Mouse (Mus musculus): Measurements from ENCODE around the gene Cpne4.

The Cpne4 gene

DNA sequence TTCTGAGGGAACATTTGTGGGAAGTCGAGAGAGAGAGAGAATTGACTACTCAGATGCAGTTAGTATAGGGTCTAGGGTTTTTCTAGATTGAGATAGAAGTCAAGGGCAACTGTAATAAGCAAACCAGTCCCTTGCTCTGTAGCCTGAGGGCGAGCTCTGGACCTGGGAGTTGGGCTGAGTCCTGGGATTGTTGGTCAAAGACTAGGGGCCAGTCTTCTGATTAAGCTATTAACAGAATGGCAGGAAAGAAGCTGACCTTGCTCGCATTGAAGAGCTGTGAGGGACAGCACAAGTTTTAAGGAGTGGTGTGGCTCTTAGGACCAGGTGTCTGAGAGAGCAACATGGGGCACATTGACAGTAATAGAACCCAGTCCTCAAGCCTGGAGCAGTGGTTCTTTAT is 140.0 kb downstream of the Cpne4 start:
- no peak for DNase-seq (ENCODE audit: low spot score)

DNA sequence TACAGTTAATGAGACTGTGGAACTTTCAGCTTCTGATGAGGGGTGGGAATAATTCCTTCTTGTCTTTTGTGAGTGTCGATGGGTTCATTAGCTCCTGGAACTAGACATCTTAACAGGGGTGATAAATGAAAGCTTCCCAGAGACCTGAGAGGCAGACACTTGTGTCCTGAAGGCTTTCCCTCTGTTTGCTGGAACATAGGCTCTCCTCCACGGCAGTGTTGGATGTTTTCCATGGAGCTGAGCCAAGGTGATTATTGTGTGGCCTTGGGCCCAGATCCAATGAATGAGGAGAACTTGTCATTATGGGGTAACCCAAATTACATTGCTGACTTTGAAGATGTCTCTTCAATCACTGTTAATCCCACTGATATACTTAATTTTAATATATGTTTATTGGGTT is 146.1 kb downstream of the Cpne4 start:
- DNase-seq (ENCODE audit: low spot score): no peak

DNA sequence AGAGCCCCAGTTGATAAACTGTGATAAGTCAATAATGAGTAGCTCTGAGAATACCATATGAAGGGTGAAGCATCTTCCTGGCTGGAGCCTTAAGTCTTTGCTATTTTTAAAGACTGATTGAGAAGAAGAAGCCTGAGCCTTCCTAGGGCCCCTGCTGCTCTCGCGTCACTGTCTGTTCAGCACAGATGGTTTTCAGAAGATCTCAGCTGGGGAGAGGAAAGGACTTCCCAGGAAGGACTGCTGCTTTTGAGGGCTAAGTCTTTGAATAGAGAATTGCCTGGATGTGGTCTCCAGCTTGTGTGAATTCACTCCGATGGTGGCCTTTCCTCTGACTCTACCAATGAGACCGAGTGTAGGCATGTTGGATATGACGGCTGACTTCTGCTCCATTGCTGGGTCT is 163.7 kb downstream of the Cpne4 start:
- no peak for DNase-seq (ENCODE audit: low spot score)

DNA sequence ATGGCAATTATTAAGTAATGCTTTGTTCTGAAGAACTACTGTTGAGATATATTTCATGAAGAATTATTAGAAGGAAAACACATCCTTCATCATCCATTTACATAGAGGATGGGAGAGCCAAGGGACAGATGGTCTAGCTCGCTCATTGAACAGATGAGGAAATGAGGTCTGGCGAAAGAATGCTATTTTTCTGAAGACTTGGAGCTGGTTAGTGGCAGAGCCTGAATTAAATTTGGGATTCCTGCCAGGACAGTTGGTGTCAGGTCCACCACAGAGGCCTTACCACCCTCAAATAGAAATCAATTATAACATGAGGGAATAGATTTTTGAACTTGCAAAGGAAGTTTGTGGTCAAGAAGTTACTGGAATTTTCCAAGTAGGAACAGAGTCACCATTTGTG is 178.2 kb downstream of the Cpne4 start:
- DNase-seq (ENCODE audit: low spot score): peak; percentile 11

DNA sequence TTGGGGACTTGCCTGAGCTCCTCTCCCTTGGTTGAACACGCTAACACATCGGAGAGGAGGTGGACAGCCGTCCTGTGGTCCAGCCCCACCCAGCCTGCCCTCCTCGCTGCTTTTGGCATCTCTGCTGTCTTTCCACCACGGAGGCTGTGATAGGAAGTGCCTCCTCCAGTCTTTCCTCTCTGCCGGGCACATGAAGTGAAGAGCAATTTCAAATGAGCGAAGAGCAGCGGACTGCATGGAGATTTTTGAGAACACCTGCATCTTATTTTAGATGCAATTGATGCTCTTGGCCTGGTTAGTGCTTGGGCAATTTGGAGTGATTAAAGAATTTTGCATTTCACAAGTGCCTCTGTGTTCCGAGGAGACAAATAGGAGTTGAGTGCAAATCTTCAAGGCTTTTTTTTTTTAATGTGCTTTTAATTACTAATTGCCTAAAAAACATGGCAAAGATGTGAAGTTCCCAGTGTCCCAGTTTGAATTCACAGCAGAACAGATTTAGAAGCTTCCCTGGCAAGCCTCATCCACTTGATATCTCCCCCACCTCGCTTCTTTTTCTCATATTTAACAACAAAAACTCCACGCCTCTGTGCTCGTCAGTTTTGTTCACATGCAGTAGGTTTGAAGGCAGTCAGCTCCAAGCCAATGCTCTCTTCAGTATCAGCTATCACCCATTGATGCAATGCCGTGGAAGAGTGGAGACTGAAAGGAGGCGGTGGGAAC is 195.7 kb downstream of the Cpne4 start:
- peak; percentile 21 for DNase-seq (ENCODE audit: low spot score)

DNA sequence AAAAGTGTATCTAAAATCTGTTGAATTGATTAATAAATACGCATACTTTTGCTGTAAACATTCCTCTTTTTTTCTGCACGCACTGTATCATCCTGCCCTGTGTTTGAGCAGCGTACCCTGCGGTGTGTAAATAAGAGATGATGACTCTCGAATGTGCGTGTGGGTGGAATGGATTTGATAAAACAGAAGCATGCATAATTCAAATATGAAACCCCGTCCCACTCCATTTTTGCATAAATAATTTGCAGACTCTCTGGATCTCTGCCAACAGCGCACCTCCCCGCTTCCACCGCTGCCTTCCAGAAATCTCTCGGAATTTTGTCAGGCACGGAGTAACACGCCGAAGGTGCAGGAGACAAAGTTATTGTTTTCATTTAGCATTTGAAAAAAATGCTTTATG is 208.4 kb downstream of the Cpne4 start:
- no peak for DNase-seq (ENCODE audit: low spot score)

DNA sequence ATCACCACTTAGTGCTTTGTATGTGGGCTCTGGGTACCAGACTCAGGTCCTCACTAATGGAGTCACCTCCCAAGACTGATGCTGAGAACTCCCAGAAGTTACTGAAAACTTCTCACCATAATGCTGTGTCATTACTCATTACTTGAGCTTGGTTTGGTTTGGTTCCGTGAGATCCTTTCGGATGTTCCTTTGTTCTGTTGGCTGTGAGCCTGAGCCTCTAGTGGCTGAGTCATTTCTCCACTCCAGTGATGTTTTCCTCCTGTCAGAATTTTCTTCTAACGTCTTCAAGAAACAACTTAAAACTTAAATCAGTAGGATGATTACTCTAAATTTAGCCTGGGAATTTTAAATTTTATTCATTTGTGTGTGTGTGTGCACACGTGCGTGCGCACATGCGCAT is 212.9 kb downstream of the Cpne4 start:
- no peak for DNase-seq (ENCODE audit: low spot score)

DNA sequence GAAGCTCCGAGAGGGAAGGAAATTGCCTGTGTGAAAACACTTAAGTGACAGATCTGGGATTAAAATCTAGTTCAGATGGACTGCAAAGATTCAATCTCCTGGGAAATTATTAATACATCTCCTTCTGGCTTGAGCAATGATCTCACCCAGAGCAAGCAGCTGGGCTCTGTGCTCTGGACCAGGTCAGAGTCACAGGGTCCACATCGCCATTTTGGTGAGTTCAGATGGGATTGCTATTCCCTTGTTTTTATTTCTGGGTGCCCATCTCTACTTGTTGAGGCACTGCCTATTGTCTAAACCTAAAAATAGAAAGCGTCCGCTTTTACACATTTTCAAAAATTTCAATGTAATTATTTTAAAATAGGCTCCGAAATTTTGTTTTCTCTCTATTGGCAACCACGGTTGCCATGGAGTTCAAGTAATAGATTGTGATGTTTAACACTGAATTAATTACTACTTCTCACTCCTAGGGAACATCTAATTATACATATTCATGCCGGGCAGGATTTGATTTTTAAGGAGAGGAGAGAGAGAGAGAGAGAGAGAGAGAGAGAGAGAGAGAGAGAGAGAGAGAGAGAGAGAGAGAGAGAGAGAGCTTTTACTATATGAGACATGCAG is 229.2 kb downstream of the Cpne4 start:
- no peak for DNase-seq (ENCODE audit: low spot score)

DNA sequence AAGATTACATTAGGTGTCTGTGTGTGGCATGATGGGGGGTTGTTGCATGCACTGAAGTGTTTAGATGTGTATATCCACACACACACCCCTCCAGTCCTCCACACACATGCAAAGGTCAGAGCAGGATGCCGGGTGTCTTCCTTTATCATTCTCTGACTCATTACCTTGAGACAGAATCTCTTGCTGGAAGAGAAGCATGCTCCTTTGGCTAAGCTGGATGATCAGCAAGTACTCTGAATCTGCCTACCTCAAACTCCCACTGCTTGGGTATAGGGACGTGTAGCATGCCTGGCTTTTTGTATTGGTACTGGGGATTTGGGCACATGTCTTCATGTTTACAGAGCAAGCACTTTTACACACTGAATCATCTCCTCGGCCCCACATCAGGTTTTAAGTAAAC is 230.0 kb downstream of the Cpne4 start:
- no peak for DNase-seq (ENCODE audit: low spot score)

DNA sequence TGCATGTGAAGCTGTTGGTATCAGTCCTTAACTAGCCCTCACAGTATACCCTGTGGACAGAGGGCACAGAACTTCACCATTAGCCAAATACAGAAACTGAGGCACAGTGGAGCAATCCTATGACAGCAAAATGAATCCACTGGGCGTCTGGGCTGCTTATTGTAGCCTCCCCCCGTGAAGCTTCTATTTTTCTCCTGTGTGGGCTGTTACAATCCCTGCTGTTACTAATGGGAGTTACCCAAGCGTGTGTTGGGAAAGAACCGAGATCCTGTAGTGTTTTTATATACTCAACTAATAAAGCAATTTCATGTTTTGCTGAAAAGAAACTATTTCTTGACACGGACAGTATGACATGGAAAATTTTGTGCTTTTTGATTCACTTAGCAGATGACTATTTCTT is 230.7 kb downstream of the Cpne4 start:
- DNase-seq (ENCODE audit: low spot score): peak; percentile 27

DNA sequence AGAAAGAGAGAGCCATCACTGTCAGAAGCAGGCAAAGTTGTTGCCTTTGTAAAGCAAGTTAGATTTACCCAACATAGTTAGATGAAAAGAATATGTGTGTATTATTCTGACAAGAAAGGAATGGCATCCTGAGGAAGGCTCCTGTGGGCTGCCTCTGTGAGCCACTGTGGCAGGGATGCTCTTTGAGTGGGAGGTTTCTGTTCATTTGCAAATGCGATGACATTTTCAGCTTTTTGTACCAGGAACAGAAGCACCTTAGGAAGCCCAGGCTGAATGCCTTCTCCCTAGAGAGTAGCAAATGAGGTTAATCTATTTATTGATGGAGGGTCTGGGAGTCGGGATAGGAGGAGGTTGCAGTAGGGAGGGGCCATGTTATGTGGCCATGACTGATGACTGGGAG is 249.5 kb downstream of the Cpne4 start:
- DNase-seq (ENCODE audit: low spot score): no peak

DNA sequence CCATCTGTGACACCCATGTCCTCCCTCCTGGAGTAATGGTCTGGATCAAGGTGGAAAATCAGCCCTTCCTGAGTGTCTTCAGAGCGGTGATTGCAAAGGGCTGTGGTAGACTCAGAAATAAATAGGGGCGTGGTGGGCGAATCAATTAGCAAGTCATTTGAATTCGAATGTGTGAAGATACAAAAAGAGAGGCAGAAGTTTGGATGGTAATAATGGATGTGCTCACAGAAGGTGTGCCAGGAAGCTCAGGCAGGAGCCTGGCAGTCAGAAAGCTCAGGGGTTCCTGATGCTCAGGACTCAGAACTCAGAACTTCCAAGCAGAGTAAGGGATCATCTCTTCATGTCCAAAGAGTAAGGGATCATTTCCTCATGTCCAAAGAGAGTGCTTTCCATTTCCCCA is 257.7 kb downstream of the Cpne4 start:
- no peak for DNase-seq (ENCODE audit: low spot score)

DNA sequence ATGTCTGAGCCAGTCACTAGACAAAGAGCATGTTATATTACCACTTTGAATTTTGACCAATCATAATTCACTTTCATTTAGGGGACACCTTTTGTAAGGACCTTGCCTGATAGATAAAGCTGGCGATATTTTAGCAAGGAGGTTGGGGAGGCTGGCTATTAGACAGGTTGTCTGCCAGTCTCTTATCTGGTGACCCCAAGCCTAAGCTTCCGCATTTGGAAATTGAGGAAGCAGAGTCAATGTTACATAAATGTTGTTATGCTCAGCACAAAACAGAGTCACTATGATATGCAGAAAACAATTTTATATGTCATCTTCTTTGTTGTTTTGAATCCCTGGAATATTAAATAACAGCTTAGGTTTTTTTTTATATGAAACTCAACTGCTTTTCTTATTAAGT is 267.6 kb downstream of the Cpne4 start:
- DNase-seq (ENCODE audit: low spot score): no peak

DNA sequence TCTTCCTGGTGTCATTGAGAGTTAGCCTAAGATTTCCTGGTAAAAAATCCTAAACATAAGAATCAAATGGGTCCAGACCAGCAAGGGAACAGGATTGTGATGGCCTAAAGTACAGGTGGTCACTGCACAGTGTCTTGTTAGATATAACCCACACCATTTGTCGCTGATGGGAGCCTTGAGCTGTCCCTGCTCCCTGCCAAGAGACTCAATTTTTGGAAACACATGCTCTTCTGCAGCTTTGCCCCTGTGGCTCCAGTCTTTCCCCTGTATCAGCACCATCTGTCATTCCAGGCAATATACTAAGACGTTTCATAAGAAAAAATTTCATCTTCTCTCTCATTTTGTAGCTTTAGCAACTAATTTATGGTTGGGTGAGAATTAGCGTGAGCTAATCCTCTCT is 281.6 kb downstream of the Cpne4 start:
- no peak for DNase-seq (ENCODE audit: low spot score)

DNA sequence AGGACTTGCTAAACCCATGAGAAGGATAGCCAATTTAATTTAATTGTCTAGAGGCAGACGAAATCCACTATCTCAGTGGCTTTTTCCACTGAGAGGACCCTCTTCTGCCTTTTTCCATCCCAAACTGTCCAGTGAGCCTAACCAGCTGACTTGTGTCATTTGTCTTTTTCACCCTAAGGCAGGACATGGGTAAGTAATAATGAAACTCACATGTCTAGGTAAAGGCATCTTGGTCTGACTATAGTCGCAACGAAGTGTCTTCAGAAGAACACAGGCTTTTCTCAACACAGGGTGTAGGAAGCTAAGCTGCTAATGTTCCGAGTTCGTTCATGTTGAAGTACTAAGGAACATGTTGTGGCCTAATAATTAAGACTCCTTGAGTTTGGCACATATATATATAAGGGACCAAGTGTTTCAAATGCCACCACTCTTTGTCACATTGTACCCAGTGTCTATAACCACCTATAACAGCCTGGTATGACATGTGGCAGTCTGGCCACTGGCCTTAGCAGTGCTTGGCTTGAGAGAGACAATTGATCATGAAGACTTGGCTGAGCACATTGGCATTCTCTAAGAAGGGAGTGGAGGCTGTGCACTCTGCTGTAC is 286.0 kb downstream of the Cpne4 start:
- no peak for DNase-seq (ENCODE audit: low spot score)

DNA sequence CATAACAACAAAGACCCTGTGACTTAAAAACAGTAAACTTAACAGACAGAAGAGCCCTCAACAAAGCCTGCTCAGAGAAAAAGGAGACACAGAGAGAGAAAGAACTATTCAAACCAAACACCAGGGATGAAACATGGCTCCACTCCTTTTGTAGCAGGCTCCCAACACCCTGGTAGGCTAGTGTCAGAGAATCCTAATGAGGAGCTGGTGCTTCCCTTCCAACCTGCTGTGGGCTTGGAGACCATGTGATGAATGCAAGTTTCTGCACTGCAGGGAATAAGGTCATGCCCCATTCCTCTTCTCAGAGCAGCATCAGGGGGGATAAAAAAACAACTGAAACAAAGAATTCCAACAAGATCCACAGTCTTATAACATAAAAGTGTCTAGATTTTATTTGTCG is 290.8 kb downstream of the Cpne4 start:
- no peak for DNase-seq (ENCODE audit: low spot score)

DNA sequence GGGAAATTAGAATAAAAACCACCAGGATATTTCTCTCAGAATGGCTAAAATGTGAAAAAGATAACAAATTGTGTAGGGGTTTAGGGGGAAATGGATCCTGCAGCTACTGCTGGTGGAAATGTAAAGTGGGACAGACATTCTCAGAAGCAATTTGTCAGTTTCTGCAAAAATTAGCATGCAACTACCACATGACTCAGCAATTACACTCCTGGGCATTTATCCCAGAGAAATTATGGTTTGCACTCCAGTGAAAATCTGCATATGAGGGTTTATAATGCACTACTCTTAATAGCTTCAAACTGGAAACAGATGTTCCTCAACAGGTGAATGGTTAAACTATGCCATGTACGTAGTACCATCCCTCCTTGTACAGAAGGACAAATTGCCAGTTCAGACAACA is 294.2 kb downstream of the Cpne4 start:
- DNase-seq (ENCODE audit: low spot score): peak; percentile 40

DNA sequence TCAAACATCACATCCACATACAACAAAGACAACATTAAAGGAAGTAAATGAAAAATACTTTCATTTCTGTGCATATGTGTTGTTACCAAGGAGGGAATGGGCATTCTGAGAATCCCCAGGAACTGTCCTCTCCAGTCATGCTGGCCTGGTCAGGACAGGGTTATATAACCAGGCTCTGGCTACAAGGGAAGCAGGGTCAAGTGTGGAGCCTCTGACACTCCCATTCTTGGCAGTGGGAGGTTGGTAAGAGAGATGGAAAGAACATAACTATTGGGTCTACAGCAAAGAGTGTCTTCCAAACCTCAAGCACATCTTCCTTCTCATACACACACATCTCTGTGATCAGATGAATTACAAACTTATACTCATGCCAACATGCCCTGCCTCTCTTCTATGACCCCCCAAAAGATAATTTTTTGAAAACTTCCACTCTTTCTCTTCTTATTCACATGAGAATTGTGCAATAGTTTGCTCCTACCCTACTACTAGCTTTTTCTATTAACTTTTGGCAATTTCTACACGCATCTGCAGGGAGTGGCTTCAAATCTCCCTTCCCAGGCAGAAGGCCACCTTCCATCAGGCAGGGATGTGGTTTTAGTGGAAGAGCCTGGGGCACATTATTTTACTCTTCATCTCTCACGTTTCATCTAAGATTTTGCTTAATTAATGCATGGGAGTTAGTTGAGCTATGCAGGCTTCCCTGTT is 298.3 kb downstream of the Cpne4 start:
- DNase-seq (ENCODE audit: low spot score): no peak

DNA sequence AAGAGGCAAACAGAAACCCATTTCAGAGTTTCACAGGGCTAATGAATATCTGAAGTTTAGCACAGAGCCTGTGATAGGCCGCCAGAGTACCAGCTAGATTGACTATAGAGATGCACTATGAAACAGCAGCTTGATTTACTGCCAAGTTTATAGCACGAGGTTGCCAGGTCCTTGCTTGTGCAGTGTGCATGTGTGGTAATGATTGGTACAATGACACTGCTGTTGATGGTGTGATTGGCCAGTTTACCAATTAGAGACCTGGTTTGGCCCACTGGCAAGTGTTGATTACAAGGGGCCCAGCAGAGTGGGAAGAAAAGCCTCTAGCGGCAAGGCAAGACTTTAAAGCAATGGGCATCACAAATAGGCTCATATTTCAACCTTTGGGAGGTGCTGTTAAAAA is 306.6 kb downstream of the Cpne4 start:
- DNase-seq (ENCODE audit: low spot score): no peak

DNA sequence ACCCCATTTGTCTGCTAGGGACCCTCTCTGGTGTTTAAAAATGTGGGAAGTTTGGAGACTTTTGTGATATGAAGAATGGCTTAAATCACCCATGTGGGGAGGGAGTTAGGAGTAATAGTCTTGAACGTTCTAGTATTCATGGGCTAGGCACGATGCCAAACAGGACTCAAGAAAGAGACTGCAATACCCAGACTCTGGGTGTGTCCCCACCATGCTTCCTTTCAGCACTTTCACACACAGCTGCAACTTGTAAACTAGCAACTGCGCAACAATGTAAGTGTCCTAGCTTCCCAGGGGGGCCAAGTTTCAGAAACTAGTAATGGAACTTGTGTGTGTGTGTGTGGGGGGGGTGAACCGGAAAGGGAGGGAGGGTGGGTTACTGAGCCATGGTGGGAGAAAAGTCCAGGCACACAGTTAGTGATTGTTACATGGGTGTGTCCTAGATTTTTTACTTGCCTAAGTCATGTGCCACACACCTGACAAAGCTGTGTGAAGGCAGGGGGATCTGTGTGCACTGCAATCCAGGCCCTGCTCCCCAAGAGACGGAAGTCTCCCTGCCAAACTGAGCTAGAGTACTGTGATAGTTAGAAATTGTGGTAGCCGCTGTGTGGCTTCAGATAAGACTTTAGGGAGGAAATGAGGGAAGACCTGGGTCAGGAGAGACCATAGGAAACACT is 307.3 kb downstream of the Cpne4 start:
- DNase-seq (ENCODE audit: low spot score): no peak

DNA sequence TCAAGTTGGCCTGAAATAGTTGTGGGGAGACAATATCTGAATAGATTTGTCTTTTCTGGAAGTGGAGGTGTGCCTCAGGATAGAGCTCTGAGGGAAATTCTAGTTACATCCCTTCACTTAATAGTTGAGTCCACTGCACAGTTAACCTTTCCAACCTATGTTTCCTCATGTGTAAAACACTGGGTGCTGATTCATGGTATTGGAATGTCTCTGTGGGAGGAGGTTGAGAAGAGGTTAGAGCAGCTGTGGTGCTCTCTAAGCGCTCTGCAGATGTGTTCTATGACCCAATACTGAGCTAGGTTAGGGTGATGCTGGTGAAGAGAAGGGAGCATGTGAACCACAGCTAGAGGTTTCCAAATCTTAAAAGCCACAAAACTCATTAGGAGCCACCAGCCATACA is 318.7 kb downstream of the Cpne4 start:
- DNase-seq (ENCODE audit: low spot score): no peak

DNA sequence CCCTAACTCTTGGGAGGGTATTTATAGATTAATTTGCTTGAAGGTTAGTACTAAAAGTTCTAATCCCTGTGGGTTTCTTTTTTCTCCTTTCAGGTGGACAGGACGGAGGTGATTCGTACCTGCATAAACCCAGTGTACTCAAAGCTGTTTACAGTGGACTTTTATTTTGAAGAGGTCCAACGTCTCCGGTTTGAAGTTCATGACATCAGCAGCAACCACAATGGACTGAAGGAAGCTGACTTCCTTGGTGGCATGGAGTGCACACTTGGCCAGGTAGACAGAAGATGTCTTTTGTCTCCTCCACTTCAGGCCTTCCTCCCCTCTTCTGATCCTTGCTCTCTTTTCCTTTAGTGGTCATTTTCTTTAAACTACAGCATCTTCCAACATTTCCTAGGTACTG is 325.5 kb downstream of the Cpne4 start:
- DNase-seq (ENCODE audit: low spot score): no peak

DNA sequence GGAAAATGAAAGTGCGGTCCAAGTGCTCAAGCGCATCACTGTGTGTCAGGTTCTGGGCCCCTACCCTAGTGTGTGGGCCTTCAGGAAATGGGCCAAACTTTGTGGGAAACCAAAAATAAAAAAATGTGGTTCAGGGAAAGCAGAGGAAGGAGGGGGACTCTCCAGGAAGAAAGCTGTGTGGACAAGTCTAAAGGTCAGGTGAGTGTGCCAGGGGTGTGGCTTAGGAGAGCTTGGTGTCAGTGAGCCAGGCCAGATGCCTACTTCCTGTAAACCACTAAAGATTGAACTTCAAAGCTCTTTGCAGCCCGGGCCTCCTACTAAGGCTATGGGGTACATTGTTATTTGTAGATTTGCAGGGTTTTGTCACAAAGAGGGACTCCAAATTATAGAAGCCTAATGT is 327.1 kb downstream of the Cpne4 start:
- no peak for DNase-seq (ENCODE audit: low spot score)
